Mouse (Mus musculus): ENCODE measurements around the gene Foxp4. TPM values are rescaled to one million over a fixed set of nuclear protein-coding genes. Genes with fewer than 3 reads are reported as not detected.

Foxp4 gene
- polyA plus RNA-seq, 1 experiment from 2014 or later, result 41.7 TPM

DNA sequence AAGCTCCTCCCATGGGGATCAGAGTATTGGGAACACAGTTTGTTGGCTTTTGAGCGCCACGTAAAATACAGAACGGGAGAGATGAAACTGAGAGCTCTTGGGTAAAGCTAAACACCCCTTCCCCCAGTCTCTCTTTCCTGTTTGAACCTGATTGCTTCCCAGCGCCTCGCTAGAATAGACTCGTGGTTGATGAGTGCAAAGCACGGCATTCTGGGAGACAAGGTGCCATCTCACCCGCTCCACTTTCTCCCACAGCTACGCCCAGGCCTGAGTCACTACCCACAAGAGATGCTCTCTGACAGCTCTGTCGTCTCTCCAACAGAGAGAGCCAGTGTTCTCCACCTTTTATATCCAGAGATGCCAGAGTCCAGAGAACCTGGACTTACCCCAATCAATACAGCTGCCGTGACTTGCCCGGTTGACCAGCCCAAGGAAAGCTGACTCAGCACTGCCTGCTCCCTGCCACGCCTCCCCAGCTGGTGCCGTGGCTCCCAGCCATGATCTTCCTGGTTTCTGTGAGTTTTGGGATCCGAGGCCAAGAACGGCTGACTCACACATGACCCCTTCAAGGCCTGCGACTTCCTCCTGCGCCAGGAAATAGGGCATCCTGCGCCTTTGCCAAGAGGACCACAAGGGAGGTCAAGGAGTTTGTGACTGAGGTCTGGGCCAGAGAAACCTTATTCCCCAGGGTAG, 82.4 kb downstream of the Foxp4 start:
- Histone ChIP-seq H3K9me3 (replicated peaks) (peaks cover 8% of the 10 kb centered on the region; the same call in 1 of the 2 replicates), H3K9ac (no peak overlapping the region), H3K27ac (no peak overlapping the region), H3K36me3 (no peaks in the 10 kb centered on the region), H3K27me3 (no peaks in the 10 kb centered on the region), H3K4me3 (no peak overlapping the region), H3K4me2 (replicated peaks) (no peak overlapping the region), H3K4me1 (no peaks in the 10 kb centered on the region)
- no peak for ATAC-seq (ENCODE audit: low FRiP score)
- WGBS, result 73% methylated on average over 19 of the region's 19 CpGs

- H3K36me3 ChIP-seq, result no peaks in the 10 kb centered on the region
- ATAC-seq (ENCODE audit: low FRiP score), result no peak
- WGBS, result 87% methylated on average over 8 of the region's 8 CpGs
- H3K27ac ChIP-seq, result no peak overlapping the region
- peaks cover 8% of the 10 kb centered on the region; the same call in 1 of the 2 replicates for H3K9me3 ChIP-seq (replicated peaks)
- no peak overlapping the region for H3K9ac ChIP-seq
- H3K4me3 ChIP-seq, result no peak overlapping the region
- no peaks in the 10 kb centered on the region for H3K4me1 ChIP-seq
- H3K4me2 ChIP-seq (replicated peaks), result no peak overlapping the region
- H3K27me3 ChIP-seq, result peaks cover 4% of the 10 kb centered on the region; the same call in 1 of the 2 replicates
Observed at GRCm38 (mm10) chr17:47841521-47841920, 82.9 kb downstream of the Foxp4 start.

- H3K4me2 ChIP-seq (replicated peaks), result no peak overlapping the region
- peaks cover 38% of the 10 kb centered on the region for H3K27me3 ChIP-seq
- 45% methylated on average over 6 of the region's 6 CpGs for WGBS
- H3K36me3 ChIP-seq, result no peaks in the 10 kb centered on the region
- H3K9me3 ChIP-seq (replicated peaks), result no peaks in the 10 kb centered on the region
- H3K4me1 ChIP-seq, result peaks cover 15% of the 10 kb centered on the region
- no peak for ATAC-seq (ENCODE audit: low FRiP score)
- H3K4me3 ChIP-seq, result no peak overlapping the region
- H3K9ac ChIP-seq, result no peak overlapping the region
- H3K27ac ChIP-seq, result no peak overlapping the region
Observed at GRCm38 (mm10) chr17:47837808-47838207, 86.6 kb downstream of the Foxp4 start.

- Histone ChIP-seq H3K4me2 (replicated peaks) (peak within 1 kb of the TSS; percentile 70), H3K4me3 (peak within 1 kb of the TSS; percentile 59), H3K27me3 (peaks cover 54% of the 10 kb centered on the region), H3K27ac (peak within 1 kb of the TSS; percentile 70; the same call in 1 of the 2 replicates), H3K9ac (peak within 1 kb of the TSS; percentile 47; the same call in 1 of the 2 replicates), H3K4me1 (peaks cover 45% of the 10 kb centered on the region), H3K9me3 (replicated peaks) (no peaks in the 10 kb centered on the region), H3K36me3 (no peaks in the 10 kb centered on the region)
- 3% methylated on average over 18 of the region's 18 CpGs for WGBS
- ATAC-seq (ENCODE audit: low FRiP score), result no peak
Observed at GRCm38 (mm10) chr17:47834482-47834767, 90.0 kb downstream of the Foxp4 start, which contains the start of gene Mdfi. Gene Mdfi, minus strand, starts transcription at chr17:47834691.

- H3K9me3 ChIP-seq (replicated peaks), result no peaks in the 10 kb centered on the region
- H3K27ac ChIP-seq, result peak overlapping the region; percentile 70; the same call in 1 of the 2 replicates
- H3K27me3 ChIP-seq, result peaks cover 54% of the 10 kb centered on the region
- H3K9ac ChIP-seq, result peak overlapping the region; percentile 47; the same call in 1 of the 2 replicates
- ATAC-seq (ENCODE audit: low FRiP score), result no peak
- H3K4me2 ChIP-seq (replicated peaks), result peak overlapping the region; percentile 70
- peaks cover 46% of the 10 kb centered on the region for H3K4me1 ChIP-seq
- H3K4me3 ChIP-seq, result peak overlapping the region; percentile 59
- under 1% methylated on average over 45 of the region's 45 CpGs for WGBS
- H3K36me3 ChIP-seq, result no peaks in the 10 kb centered on the region
Observed at GRCm38 (mm10) chr17:47833628-47834481, 90.6 kb downstream of the Foxp4 start.

DNA sequence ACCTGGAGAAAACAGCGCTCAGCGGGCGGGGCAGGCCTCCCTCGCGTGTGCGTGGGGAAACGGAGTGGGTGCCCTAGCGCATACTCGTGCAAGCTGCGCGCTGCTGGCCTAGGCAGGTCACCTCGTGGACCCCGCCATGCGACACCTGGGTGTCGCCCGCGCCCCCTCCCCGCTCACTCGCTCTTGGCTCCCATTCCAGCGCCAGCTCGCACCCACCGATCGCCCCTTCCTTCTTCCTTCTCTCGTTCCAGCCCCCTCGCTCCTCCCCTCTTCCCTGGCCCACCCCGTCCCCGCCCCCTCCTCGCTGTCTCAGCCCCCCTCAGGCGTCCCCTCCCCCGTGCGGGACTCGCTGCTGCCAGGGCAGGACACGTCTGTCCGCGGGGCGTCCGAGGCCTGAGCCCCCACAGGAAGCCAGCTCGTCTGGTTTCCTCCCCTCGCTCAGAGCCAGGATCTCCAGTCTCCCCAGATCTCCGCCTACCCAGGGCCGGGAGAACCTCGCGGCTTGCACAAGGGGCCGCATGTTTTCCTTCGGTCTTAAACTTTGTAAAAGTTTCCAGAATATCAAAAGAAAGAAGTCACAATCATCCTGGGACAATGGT, 91.3 kb downstream of the Foxp4 start:
- Histone ChIP-seq H3K27me3 (peaks cover 54% of the 10 kb centered on the region), H3K4me1 (peaks cover 48% of the 10 kb centered on the region), H3K9ac (peak overlapping the region; percentile 70), H3K27ac (peak overlapping the region; percentile 70), H3K4me3 (peak overlapping the region; percentile 59), H3K36me3 (no peaks in the 10 kb centered on the region), H3K4me2 (replicated peaks) (peak overlapping the region; percentile 70), H3K9me3 (replicated peaks) (no peaks in the 10 kb centered on the region)
- 2% methylated on average over 44 of the region's 45 CpGs for WGBS
- peak; percentile 57 for ATAC-seq (ENCODE audit: low FRiP score)

DNA sequence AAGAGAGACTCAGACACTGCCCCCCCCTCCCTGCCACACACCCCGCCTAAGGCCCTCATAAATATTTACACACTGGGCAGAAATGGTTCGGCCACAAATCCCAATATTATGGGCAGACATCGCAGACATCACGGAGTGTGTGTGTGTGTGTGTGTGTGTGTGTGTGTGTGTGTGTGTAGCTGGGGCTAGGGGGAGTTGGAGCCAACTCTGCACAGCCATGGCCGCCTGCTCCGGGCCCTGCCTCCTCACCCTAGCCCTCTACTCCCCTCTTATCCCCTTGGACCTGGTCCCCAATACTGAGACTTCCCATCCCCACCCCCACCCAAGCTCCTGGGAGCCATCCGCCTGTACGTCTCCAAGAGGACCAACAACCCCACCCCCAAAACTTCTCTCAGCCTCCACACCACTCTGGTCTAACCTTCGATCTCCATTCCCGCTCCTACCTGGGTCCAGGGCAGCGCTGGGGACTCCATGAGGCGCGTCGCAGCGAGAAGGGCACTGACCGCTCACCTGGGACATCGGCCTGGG, 91.9 kb downstream of the Foxp4 start:
- Histone ChIP-seq H3K27me3 (peaks cover 54% of the 10 kb centered on the region), H3K4me2 (replicated peaks) (peak overlapping the region; percentile 70), H3K36me3 (no peaks in the 10 kb centered on the region), H3K27ac (peak overlapping the region; percentile 70), H3K9me3 (replicated peaks) (no peaks in the 10 kb centered on the region), H3K4me1 (peaks cover 48% of the 10 kb centered on the region), H3K9ac (peak overlapping the region; percentile 70), H3K4me3 (peak overlapping the region; percentile 59)
- 2% methylated on average over 16 of the region's 17 CpGs for WGBS
- peak; percentile 48 for ATAC-seq (ENCODE audit: low FRiP score)

DNA sequence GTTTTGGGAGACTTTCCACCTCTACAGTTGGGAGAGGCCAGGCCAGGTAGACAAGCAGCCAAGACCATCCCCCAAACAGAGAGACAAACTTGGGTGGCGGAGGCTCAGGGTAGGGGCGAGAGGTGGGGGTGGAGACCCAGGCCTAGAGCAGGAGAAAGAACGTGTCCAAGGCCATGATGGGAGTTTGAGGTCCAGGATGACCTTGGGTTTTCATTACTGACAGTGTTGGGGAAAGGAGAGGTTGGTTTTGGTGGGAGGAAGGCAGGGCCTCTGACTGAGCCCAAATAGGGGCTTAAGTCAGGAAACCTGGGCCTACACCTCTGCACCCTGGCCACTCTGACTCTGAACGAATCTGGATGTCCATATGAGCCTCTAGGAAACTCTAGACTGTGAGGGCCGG, 92.7 kb downstream of the Foxp4 start:
- Histone ChIP-seq H3K36me3 (peaks cover 6% of the 10 kb centered on the region), H3K4me1 (peaks cover 48% of the 10 kb centered on the region), H3K9me3 (replicated peaks) (peaks cover 5% of the 10 kb centered on the region; the same call in 1 of the 2 replicates), H3K4me3 (peak overlapping the region; percentile 59), H3K27me3 (peaks cover 53% of the 10 kb centered on the region), H3K9ac (peak overlapping the region; percentile 70), H3K4me2 (replicated peaks) (peak overlapping the region; percentile 70), H3K27ac (peak overlapping the region; percentile 70)
- no peak for ATAC-seq (ENCODE audit: low FRiP score)
- 36% methylated on average over 5 of the region's 5 CpGs for WGBS

- peak; percentile 54; the same call in 1 of the 2 replicates for ATAC-seq (ENCODE audit: low FRiP score)
- peak overlapping the region; percentile 70 for H3K9ac ChIP-seq
- peaks cover 48% of the 10 kb centered on the region for H3K4me1 ChIP-seq
- H3K4me2 ChIP-seq (replicated peaks), result peak overlapping the region; percentile 70
- WGBS, result 10% methylated on average over 9 of the region's 9 CpGs
- peaks cover 50% of the 10 kb centered on the region for H3K27me3 ChIP-seq
- peaks cover 7% of the 10 kb centered on the region for H3K36me3 ChIP-seq
- H3K27ac ChIP-seq, result peak overlapping the region; percentile 70
- peak overlapping the region; percentile 59 for H3K4me3 ChIP-seq
- peaks cover 6% of the 10 kb centered on the region; the same call in 1 of the 2 replicates for H3K9me3 ChIP-seq (replicated peaks)
Observed at GRCm38 (mm10) chr17:47831161-47831560, 93.3 kb downstream of the Foxp4 start.

DNA sequence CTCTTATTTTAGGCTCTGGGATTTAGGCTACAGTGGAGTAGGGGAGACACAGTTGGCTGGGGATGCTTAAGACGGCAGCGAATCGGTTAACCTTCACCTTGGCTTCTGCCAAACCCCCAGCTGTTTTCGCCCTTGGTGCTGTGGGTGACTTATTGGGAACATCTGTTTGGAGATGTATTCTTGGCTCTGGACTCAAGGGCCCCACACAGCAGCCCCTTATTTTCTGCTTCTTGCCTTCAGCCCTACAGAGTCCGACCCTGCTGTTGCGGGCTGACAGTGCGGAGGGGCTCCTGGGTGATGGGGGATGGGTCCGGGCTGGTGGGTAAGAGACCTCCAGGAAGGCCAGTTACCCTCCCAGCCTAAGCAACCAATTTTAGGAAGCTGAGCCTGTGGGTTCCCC, 103.1 kb downstream of the Foxp4 start:
- Histone ChIP-seq H3K4me3 (no peak overlapping the region), H3K4me1 (peaks cover 8% of the 10 kb centered on the region), H3K9me3 (replicated peaks) (no peaks in the 10 kb centered on the region), H3K27me3 (no peaks in the 10 kb centered on the region), H3K27ac (no peak overlapping the region), H3K9ac (no peak overlapping the region), H3K36me3 (peaks cover 15% of the 10 kb centered on the region; the same call in 1 of the 2 replicates), H3K4me2 (replicated peaks) (no peak overlapping the region)
- 70% methylated on average over 8 of the region's 8 CpGs for WGBS
- no peak for ATAC-seq (ENCODE audit: low FRiP score)

GRCm38 (mm10) chr17:47818038-47818725, 106.3 kb downstream of the Foxp4 start:
- Histone ChIP-seq H3K4me3 (no peak overlapping the region), H3K9ac (no peak overlapping the region), H3K9me3 (replicated peaks) (no peaks in the 10 kb centered on the region), H3K27ac (no peak overlapping the region), H3K27me3 (0 out of 2 replicates have a peak, but pooled peaks cover 4% of the 10 kb centered on the region), H3K36me3 (peaks cover 22% of the 10 kb centered on the region; the same call in 1 of the 2 replicates), H3K4me2 (replicated peaks) (no peak overlapping the region), H3K4me1 (peaks cover 31% of the 10 kb centered on the region)
- no peak for ATAC-seq (ENCODE audit: low FRiP score)
- WGBS, result 76% methylated on average over 13 of the region's 13 CpGs

Measured in hindbrain, embryonic 12.5 days (tissue).